18 mouse cellular contexts compared by ENCODE assay signal in genomic region chr8:120213229-120213628, GRCm38 (mm10). TPM values are rescaled to one million over a fixed set of nuclear protein-coding genes. Genes with fewer than 3 reads are reported as not detected.
DNase-seq lines count a peak whose midpoint lies in the region; ATAC-seq lines count a peak whose summit lies in the region.
"Had no signal": no experiment of that assay in that cellular context is flagged by ENCODE, and none has a peak within 500 bp of the region (broad histone marks: within the 10 kb centered on the region; RNA-seq: fewer than 3 reads in every experiment).

No protein-coding gene starts in this region.

- H3K9ac ChIP-seq in hindbrain, embryonic 13.5 days: no peak overlapping the region
- H3K9ac ChIP-seq: embryonic facial prominence, embryonic 15.5 days; heart, embryonic 12.5 days had no signal

- peaks cover 76% of the 10 kb centered on the region for H3K4me1 ChIP-seq in hindbrain, embryonic 10.5 days (replicated peaks)
- peaks cover 48% of the 10 kb centered on the region for H3K4me1 ChIP-seq in hindbrain, embryonic 13.5 days (replicated peaks)
- H3K4me1 ChIP-seq in limb, embryonic 10.5 days: peaks cover 72% of the 10 kb centered on the region

- WGBS in hindbrain, embryonic 10.5 days: 92% methylated on average over 3 of the region's 3 CpGs
- 90% methylated on average over 3 of the region's 3 CpGs for WGBS in hindbrain, embryonic 13.5 days
- 95% methylated on average over 3 of the region's 3 CpGs for WGBS in limb, embryonic 10.5 days

- no peak overlapping the region for H3K4me3 ChIP-seq in hindbrain, embryonic 10.5 days
- H3K4me3 ChIP-seq in hindbrain, embryonic 13.5 days: no peak overlapping the region
- H3K4me3 ChIP-seq in limb, embryonic 10.5 days: no peak overlapping the region
- H3K4me3 ChIP-seq: embryonic facial prominence, embryonic 15.5 days; erythroblast, embryonic 14.5 days; forebrain, embryonic 10.5 days; heart, embryonic 12.5 days had no signal

- ATAC-seq in hindbrain, embryonic 13.5 days (ENCODE audit: low FRiP score): no peak
- ATAC-seq: forebrain, embryonic 14.5 days; hindbrain, embryonic 16.5 days; inflammation-experienced regulatory T-cells, adult 6 months; intestine, postnatal 0 days had no signal

- H3K36me3 ChIP-seq in hindbrain, embryonic 10.5 days: no peaks in the 10 kb centered on the region
- no peaks in the 10 kb centered on the region for H3K36me3 ChIP-seq in hindbrain, embryonic 13.5 days
- no peaks in the 10 kb centered on the region for H3K36me3 ChIP-seq in limb, embryonic 10.5 days
- H3K36me3 ChIP-seq: embryonic facial prominence, embryonic 15.5 days; forebrain, embryonic 10.5 days; heart, embryonic 12.5 days had no signal

- peak overlapping the region; percentile 29; the same call in 1 of the 2 replicates for H3K27ac ChIP-seq in hindbrain, embryonic 10.5 days
- no peak overlapping the region for H3K27ac ChIP-seq in hindbrain, embryonic 13.5 days
- 0 out of 2 replicates have a peak overlapping the region, but pooled peaks have one; percentile 43 for H3K27ac ChIP-seq in limb, embryonic 10.5 days
- H3K27ac ChIP-seq: embryonic facial prominence, embryonic 15.5 days; forebrain, embryonic 10.5 days had no signal

- peaks cover 7% of the 10 kb centered on the region for H3K27me3 ChIP-seq in hindbrain, embryonic 10.5 days (ENCODE audit: insufficient read depth, poor library complexity, severe bottlenecking)
- H3K27me3 ChIP-seq in hindbrain, embryonic 13.5 days: 0 out of 2 replicates have a peak, but pooled peaks cover 10% of the 10 kb centered on the region
- peaks cover 18% of the 10 kb centered on the region for H3K27me3 ChIP-seq in limb, embryonic 10.5 days (ENCODE audit: low read depth, poor library complexity, severe bottlenecking)
- H3K27me3 ChIP-seq: embryonic facial prominence, embryonic 15.5 days; heart, embryonic 12.5 days had no signal

- DNase-seq in heart, adult 11 months: peak; percentile 91
- no peak for DNase-seq in heart, postnatal 4 days
- DNase-seq in hindbrain, embryonic 10.5 days (ENCODE audit: low spot score): no peak
- no peak for DNase-seq in limb, embryonic 10.5 days (ENCODE audit: low spot score)
- DNase-seq in ovary, postnatal 10 days (ENCODE audit: low spot score): no peak
- DNase-seq: kidney, adult 8-10 months had no signal

- H3K9me3 ChIP-seq in hindbrain, embryonic 10.5 days: no peaks in the 10 kb centered on the region
- H3K9me3 ChIP-seq in hindbrain, embryonic 13.5 days: no peaks in the 10 kb centered on the region
- no peaks in the 10 kb centered on the region for H3K9me3 ChIP-seq in limb, embryonic 10.5 days (replicated peaks)
- H3K9me3 ChIP-seq: embryonic facial prominence, embryonic 15.5 days; forebrain, embryonic 10.5 days; heart, embryonic 12.5 days had no signal

- no peak overlapping the region for H3K4me2 ChIP-seq in hindbrain, embryonic 13.5 days
- H3K4me2 ChIP-seq: embryonic facial prominence, embryonic 15.5 days; heart, embryonic 12.5 days had no signal

RNA-seq across cellular contexts. Expression of gene Gse1, which starts 15.0 kb away (rescaled TPM):
- 10 to 100 TPM; 33.5 to 37.4 TPM for total RNA-seq in heart, postnatal 4 days (2021)
- 14.3 and 22.9 TPM in 2 replicates for polyA plus RNA-seq in hindbrain, embryonic 10.5 days (2016; fragmentation: Nextera tagmentation; extraction: Ambion mirVana)
- 21.3 and 22.1 TPM in 2 replicates for polyA plus RNA-seq in hindbrain, embryonic 13.5 days (2015; fragmentation: Nextera tagmentation; extraction: Ambion mirVana)
- 6.7 and 8.1 TPM in 2 replicates for polyA plus RNA-seq in limb, embryonic 10.5 days (2016; fragmentation: Nextera tagmentation; extraction: Ambion mirVana)

RNA-seq across cellular contexts. Expression of gene Fam92b, which starts 36.0 kb away (rescaled TPM):
- not detected for total RNA-seq in heart, postnatal 4 days (2021)
- 0.95 and 4.1 TPM in 2 replicates for polyA plus RNA-seq in hindbrain, embryonic 10.5 days (2016; fragmentation: Nextera tagmentation; extraction: Ambion mirVana)
- polyA plus RNA-seq in hindbrain, embryonic 13.5 days (2015; fragmentation: Nextera tagmentation; extraction: Ambion mirVana): 2.2 and 2.6 TPM in 2 replicates
- 0.16 TPM in 1 of 2 replicates, not detected in the other for polyA plus RNA-seq in limb, embryonic 10.5 days (2016; fragmentation: Nextera tagmentation; extraction: Ambion mirVana)
- total RNA-seq: ES-E14; gastrocnemius, postnatal 10 days; hematopoietic stem cell, adult 5-6 weeks had no signal
- polyA plus RNA-seq: erythroblast, embryonic 14.5 days; heart, embryonic 12.5 days; inflammation-experienced regulatory T-cells, adult 6 months; intestine, postnatal 0 days had no signal
